Mouse (Mus musculus) Patski (cell line): ENCODE measurements at regions not wholly inside any gene's neighbourhood (a gene's known extent, or its start where the extent isn't known, plus 50 kb on each side); places are given as distances from the start of the nearest gene placed in this dataset.

Experiments used
- ATAC-seq: fragments of 100-300 bp; one replicate; pipeline ENCODE4 v1.8.0; 2021
- CTCF ChIA-PET: fragments of 350-600 bp; sonication (Branson Sonifier 250); formaldehyde crosslinking; loops from one replicate; lab custom pipeline; 2022; ENCODE audit warnings: inconsistent platforms; lab: Charles Lee
- POLR2A ChIA-PET: fragments of 350-600 bp; sonication (Branson Sonifier 250); formaldehyde crosslinking; loops from one replicate; lab custom pipeline; 2022; ENCODE audit warnings: antibody characterized with exemption, inconsistent platforms; lab: Charles Lee
- DNase-seq: peaks from one replicate; pipeline ENCODE4 v3.0.0-alpha.2; 2011; ENCODE audit warnings: low read depth, low spot score
- H3K27me3 ChIP-seq: fragments of 371-371 bp; one replicate; pipeline ENCODE4 v1.5.1; 2021
- CTCF ChIP-seq: fragments of 100-300 bp; IDR thresholded peaks from one replicate; pipeline ENCODE4 v1.5.1; 2021
- in situ Hi-C: fragments of 300-500 bp; cut with MboI; formaldehyde crosslinking; loops from 3 replicates; pipeline ENCODE4 v1.11.1; 2018; ENCODE audit warnings: low pct_unique_long_range_greater_than_20kb, mixed read lengths

DNA sequence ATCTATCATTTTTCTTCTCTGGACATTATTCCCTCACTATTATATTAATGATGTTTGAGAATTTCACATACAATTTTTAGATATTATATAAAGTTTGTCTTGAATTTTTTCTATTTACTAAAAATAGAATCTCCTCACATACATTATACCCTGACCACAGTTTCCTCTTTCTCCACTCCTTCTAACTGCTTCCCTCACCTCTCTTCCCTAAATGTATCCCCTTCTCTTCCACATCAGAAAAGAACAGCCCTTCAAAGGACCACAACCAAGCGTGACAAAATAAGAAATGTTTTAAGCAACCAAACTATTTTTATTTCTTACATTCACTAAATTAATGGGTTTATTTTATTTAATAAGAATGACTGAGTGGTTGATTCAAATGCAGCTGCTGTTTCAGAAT is 1034.9 kb upstream of the Slc10a2 start:
- CTCF ChIA-PET: no interaction called here
- ATAC-seq: no peak
- H3K27me3 ChIP-seq: peaks cover 2% of the 10 kb centered on the region
- no peak for DNase-seq
- POLR2A ChIA-PET: no interaction called here
- TF ChIP-seq CTCF: no peak
- in situ Hi-C loops: no loop called here

DNA sequence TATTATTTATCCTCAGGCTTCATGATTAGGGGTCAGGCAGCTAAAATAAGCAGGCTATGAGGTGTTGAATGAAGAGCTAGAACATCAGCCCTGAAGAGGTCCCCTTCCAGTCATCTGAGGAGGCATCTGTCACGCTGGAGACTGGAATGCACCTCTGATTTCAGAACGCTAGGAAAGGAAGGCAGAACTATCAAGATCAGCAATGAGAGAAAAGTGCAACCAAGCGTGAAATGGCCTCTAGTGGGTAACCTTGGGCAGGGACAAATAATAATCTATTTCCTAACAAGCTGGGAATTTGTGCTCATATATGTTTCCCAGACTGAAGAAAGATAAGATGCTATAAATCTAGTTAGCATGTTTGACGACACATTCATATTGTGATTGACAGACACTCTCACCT is 1034.0 kb upstream of the Slc10a2 start:
- peaks cover 1% of the 10 kb centered on the region for H3K27me3 ChIP-seq
- DNase-seq: no peak
- no peak for ATAC-seq
- ChIA-PET CTCF (no interaction called here), POLR2A (no interaction called here)
- in situ Hi-C loops: no loop called here
- no peak for TF ChIP-seq CTCF

DNA sequence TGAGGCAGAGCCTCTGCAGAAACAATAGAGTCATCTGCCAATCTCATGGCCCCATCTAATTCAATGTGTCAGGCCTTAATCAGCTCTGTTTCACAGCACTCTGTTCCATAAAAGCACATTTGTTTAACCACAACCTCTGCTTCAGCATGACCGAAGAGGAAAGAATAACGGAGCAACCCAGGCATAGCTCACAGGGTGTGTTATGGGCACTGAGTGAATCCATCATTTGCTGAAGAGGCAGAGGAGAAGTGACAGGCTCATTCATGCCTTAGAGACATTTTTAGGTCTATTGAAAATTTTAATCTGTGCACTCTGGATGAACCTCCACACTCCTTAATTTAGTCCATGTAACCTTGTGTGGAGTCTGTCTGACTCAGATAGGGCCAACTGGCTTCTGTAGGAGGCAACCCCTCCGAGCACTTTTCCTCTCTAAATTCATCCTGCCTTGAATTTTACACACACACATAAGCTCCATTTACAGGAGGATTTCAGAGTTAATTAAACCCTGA is 1027.1 kb upstream of the Slc10a2 start:
- ChIA-PET CTCF (no interaction called here), POLR2A (no interaction called here)
- DNase-seq: no peak
- in situ Hi-C loops: no loop called here
- no peak for TF ChIP-seq CTCF
- no peaks in the 10 kb centered on the region for H3K27me3 ChIP-seq
- ATAC-seq: no peak

DNA sequence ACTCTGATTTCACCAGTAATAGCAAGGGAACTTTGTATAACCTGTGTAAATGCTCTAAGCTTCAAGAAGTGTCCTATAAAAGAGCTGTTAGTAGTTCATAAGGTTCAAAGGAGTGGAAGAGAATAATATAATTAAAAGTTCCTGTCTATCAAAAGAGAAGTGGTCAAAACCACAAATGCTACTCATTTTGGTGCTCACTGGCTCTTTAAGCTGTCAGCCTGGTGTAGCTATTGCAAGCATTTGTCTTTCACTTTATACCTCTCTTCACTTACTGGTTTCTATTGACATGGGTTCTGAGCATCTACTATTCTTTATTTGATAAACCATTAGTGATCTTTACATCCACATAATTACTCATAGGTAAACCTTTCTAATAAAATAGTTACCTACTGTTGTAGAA is 1020.1 kb upstream of the Slc10a2 start:
- CTCF ChIA-PET: no interaction called here
- ATAC-seq (no peak), DNase-seq (no peak)
- in situ Hi-C loops: no loop called here
- no peak for TF ChIP-seq CTCF
- POLR2A ChIA-PET: no interaction called here
- no peaks in the 10 kb centered on the region for H3K27me3 ChIP-seq

DNA sequence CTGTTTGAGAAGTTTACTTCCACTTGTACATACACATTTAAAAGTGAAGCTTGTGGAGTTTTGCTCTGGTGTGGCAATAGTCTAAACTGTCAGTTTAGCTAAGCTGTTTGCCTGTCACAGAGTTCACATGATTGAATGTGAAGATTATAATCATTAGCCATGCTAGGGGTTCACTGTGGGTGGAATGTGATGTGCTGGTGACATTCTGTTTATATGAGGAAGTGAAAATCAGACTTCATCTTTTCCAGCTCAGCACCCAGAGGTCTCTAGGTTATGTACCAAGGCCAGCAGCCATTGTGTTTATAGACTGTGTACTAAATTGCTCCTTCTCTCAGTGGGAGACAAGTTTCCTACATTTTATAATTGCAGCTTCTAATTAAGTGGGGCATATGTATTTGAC is 1014.4 kb upstream of the Slc10a2 start:
- DNase-seq (no peak), ATAC-seq (no peak)
- no peaks in the 10 kb centered on the region for H3K27me3 ChIP-seq
- TF ChIP-seq CTCF: no peak
- ChIA-PET POLR2A (no interaction called here), CTCF (no interaction called here)
- in situ Hi-C loops: no loop called here

DNA sequence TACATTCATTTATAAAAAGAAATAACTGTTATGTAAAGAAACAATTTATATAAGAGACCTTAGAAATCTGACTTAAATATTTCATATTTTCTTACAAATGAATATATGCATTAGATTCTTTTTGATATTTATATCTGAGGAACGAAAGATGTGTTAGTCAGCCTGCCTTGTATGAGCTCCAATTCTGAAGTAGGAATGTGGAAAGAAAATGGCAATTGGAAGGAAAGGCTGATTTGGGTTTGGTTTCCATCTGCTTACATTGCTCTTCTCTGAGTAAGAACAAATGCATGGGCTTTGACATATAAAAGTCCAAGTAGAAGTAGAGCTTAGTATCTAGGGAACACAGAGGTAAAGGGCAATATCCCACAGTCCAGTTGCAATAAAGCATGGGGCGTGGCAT is 1006.2 kb upstream of the Slc10a2 start:
- CTCF ChIA-PET: no interaction called here
- no peak for DNase-seq
- no peak for ATAC-seq

DNA sequence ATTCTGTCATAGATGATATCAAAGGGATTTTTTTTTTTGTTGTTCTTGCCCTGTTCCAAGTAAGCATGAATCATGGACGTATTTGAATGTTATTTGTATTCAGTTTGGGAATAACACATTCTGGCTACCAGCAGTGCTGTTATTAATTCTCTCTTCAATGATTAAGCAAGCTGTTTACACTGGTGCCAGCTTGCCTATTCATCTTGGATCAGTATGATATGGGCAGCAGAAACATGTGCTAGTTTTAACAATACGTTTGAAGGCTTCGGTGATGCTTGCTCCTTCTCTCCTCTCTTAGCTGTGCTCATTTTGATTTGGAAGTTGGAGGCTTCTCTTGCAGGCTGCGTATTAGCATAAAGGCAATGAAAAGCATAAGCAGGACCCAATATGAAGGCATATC is 984.9 kb upstream of the Slc10a2 start:
- TF ChIP-seq CTCF: no peak
- no peak for ATAC-seq
- in situ Hi-C loops: no loop called here

More for the DNA sequence above, 1006.2 kb upstream of the Slc10a2 start:
- no peak for TF ChIP-seq CTCF
- H3K27me3 ChIP-seq: no peaks in the 10 kb centered on the region
- in situ Hi-C loops: no loop called here
- POLR2A ChIA-PET: no interaction called here

DNA sequence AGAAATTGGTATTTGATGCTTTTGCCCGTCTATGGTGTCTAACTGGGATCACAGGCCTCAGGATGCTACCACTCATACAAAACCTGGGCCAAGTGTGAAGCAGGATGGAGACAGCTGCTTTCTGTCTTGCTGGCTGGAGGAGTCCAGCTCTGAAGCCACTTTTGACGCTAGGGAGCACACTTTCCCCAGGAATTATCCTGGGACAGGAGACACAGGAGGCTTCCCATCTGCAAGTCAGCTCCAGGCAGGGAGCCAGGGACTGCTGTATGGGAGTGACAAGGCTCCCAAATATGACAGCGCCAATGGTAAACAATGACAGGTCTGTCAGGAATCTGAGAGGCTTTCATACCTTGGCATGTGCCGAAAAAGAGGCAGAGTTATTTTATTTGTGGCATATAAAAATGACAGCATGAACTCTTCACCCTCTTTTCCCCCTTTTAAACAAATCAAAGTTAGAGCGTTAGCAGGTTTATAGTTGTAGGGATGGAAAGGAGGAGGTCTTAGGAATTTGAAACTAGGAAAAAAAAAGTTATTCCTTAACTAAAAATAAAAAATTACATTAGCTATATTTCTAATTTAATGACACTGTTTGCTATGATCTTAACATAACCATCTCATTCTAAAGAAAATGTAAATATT is 938.9 kb upstream of the Slc10a2 start:
- ChIA-PET POLR2A (no interaction called here), CTCF (interaction anchor here (0.9 kb wide), 1 partner anchor 12 kb away, joined by 7 read pairs; no protein-coding TSS in a partner anchor)
- DNase-seq (no peak), ATAC-seq (peak; percentile 73)
- no peaks in the 10 kb centered on the region for H3K27me3 ChIP-seq
- TF ChIP-seq CTCF: peak; percentile 61
- in situ Hi-C loops: no loop called here

More for the DNA sequence above, 984.9 kb upstream of the Slc10a2 start:
- no peak for DNase-seq
- POLR2A ChIA-PET: no interaction called here
- CTCF ChIA-PET: no interaction called here
- H3K27me3 ChIP-seq: no peaks in the 10 kb centered on the region

DNA sequence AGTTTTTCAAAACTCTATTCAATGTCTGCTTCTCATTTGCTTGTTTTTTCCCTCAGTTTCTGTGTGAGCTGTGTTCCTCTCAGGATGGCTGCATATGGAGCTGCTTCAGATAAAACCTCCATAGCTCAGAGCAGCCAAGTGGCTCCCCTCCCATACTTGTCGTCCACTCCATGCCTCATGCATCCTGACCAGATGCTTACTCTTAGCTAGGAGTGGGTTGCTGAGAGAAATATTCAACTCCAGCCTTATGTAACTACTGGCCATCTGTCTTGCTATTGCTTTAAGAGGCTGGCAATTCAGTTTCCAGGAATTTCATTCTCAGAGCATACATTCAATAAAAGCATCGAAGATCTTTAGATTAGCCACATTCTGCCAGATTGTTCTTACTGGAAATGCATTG is 907.1 kb upstream of the Slc10a2 start:
- TF ChIP-seq CTCF: no peak
- ChIA-PET CTCF (no interaction called here), POLR2A (no interaction called here)
- ATAC-seq (no peak), DNase-seq (no peak)
- no peaks in the 10 kb centered on the region for H3K27me3 ChIP-seq
- in situ Hi-C loops: no loop called here

DNA sequence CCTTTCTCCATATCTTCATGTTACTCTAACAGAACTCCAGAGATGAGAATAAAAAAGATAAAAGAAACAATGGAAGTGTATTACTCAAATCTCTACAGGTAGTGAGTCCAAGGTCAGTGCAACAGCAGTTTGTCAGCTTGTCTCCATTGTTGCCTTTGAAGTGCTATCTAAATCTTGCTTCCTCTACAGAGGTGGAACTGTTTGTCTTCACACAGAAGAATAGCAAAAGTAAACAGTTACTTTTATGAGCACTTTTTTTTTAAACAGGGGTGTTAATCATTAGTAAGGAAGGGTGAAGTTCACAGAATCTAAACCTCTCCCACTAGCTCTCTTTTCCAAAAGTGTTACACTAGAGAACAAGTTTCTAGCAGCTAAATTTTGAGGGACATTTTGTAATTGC is 906.0 kb upstream of the Slc10a2 start:
- no peaks in the 10 kb centered on the region for H3K27me3 ChIP-seq
- in situ Hi-C loops: no loop called here
- POLR2A ChIA-PET: no interaction called here
- ATAC-seq (no peak), DNase-seq (no peak)
- TF ChIP-seq CTCF: no peak
- CTCF ChIA-PET: interaction anchor here (1.2 to 1.4 kb wide), 2 partner anchors 10 to 35 kb away, joined by 3 to 4 read pairs; no protein-coding TSS in a partner anchor

DNA sequence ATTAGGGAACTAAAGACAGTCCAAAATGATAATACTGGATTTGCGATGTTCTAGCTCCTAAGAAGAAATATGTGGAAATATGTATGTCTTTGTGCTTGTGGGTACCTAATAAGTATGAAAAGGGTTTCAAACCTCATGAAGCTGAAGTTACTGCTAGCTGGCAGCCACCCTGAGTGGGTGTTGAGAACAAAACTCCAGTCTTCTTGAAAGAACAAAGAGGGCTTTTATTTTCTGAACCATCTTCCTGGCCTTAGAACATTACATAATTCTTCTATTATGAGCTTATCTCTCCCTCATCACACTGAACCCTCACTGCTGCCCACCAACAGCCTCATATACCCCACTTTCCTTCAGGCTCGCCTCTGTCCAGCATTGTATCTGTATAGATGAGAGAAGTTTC is 905.6 kb upstream of the Slc10a2 start:
- in situ Hi-C loops: no loop called here
- DNase-seq (no peak), ATAC-seq (no peak)
- CTCF ChIA-PET: interaction anchor here (1.2 to 1.4 kb wide), 2 partner anchors 10 to 36 kb away, joined by 3 to 4 read pairs; no protein-coding TSS in a partner anchor
- H3K27me3 ChIP-seq: no peaks in the 10 kb centered on the region
- POLR2A ChIA-PET: no interaction called here
- no peak for TF ChIP-seq CTCF

DNA sequence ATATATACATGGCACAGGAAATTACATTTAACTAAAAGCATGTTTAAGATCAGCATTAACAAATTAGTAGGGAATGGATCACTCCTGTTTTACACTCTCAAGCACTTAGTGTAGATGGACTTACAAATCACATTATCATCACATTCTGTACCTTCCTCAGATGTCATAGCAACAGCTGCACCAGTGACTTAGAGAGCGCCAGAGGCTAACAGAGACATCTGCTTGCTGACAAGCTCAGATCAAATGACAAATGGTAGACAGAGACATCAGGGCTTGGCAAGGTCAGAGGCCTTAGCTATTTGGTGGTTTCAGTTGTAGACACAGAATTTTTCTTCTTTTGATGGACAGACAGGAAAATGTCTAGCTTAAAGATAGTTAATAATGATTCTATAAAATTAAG is 897.5 kb upstream of the Slc10a2 start:
- ChIA-PET POLR2A (no interaction called here), CTCF (no interaction called here)
- TF ChIP-seq CTCF: no peak
- DNase-seq: no peak
- no peak for ATAC-seq
- no peaks in the 10 kb centered on the region for H3K27me3 ChIP-seq
- in situ Hi-C loops: no loop called here
